Mouse (Mus musculus) thymus, adult 2 months (tissue): Measurements from ENCODE around the gene Arfgap3. TPM values are rescaled to one million over a fixed set of nuclear protein-coding genes. Genes with fewer than 3 reads are reported as not detected.
"Not testable (repeated sequence)": the region's sequence is repeated elsewhere in the genome, so short reads cannot be mapped to it uniquely, and the experiment has no call there.

Experiments
- DNase-seq: peaks from one replicate; pipeline ENCODE4 v3.0.0; 2021
- H3K27ac ChIP-seq: fragments of 200-500 bp; 2 replicates; pipeline ENCODE4 v1.5.1; 2012; ENCODE audit warnings: low read length, control low read depth; ENCODE audit not compliant: control insufficient read depth, insufficient read depth
- H3K27me3 ChIP-seq: fragments of 200-500 bp; 2 replicates; pipeline ENCODE4 v1.6.1; 2012; ENCODE audit warnings: mild to moderate bottlenecking, low read length, moderate library complexity, mixed read lengths; ENCODE audit not compliant: control insufficient read depth, insufficient read depth
- H3K36me3 ChIP-seq: fragments of 200-500 bp; 2 replicates; pipeline ENCODE4 v1.6.1; 2012; ENCODE audit warnings: mild to moderate bottlenecking, low read length, moderate library complexity; ENCODE audit not compliant: control insufficient read depth, insufficient read depth
- H3K4me1 ChIP-seq: fragments of 200-500 bp; replicated peaks from 2 replicates; pipeline ENCODE4 v1.6.1; 2012; ENCODE audit warnings: low read length; ENCODE audit not compliant: control insufficient read depth, insufficient read depth
- H3K4me3 ChIP-seq: fragments of 200-500 bp; 2 replicates; pipeline ENCODE4 v1.5.1; 2012; ENCODE audit warnings: mild to moderate bottlenecking, low read length, control low read depth, moderate library complexity; ENCODE audit not compliant: control insufficient read depth, insufficient read depth
- CTCF ChIP-seq: fragments of 200-500 bp; IDR thresholded peaks from 2 replicates; pipeline ENCODE4 v1.5.1; 2012; ENCODE audit warnings: mild to moderate bottlenecking, control low read depth, low read length, moderate library complexity, borderline replicate concordance; ENCODE audit not compliant: control insufficient read depth, poor library complexity, insufficient read depth; ENCODE audit errors: extremely low read depth
- POLR2A ChIP-seq: fragments of 200-500 bp; IDR thresholded peaks from 2 replicates; pipeline ENCODE4 v1.6.1; 2012; ENCODE audit warnings: mild to moderate bottlenecking, low read length, control low read depth, moderate library complexity; ENCODE audit not compliant: control insufficient read depth, poor library complexity, insufficient read depth; ENCODE audit errors: extremely low read depth
- WGBS: fragments of 180-500 bp; shearing (Covaris S2); methylation state at CpG from one replicate; pipeline ENCODE4 v1.1.7; 2018; 5-methylcytosine and 5-hydroxymethylcytosine counted together
- polyA plus RNA-seq: library from polyadenylated mRNA; depleted of rRNA; stranded (reverse); fragments of >200 nt; gene quantifications from 2 replicates; pipeline ENCODE4 v1.2.3, GENCODE M21; 2012

Arfgap3 gene
- polyA plus RNA-seq, 1 experiment = 23.0 TPM

- TF ChIP-seq POLR2A = no peak
- TF ChIP-seq CTCF = no peak
- no peaks in the 10 kb centered on the region for H3K4me1 ChIP-seq
- no peak overlapping the region for H3K4me3 ChIP-seq
- DNase-seq = no peak
- no peaks in the 10 kb centered on the region for H3K27me3 ChIP-seq
- no peaks in the 10 kb centered on the region for H3K36me3 ChIP-seq
- H3K27ac ChIP-seq = no peak overlapping the region
- WGBS = 95% methylated on average over 2 of the region's 2 CpGs
Measured at GRCm38 (mm10) chr15:83273017-83273416, 77.0 kb downstream of the Arfgap3 start.

DNA sequence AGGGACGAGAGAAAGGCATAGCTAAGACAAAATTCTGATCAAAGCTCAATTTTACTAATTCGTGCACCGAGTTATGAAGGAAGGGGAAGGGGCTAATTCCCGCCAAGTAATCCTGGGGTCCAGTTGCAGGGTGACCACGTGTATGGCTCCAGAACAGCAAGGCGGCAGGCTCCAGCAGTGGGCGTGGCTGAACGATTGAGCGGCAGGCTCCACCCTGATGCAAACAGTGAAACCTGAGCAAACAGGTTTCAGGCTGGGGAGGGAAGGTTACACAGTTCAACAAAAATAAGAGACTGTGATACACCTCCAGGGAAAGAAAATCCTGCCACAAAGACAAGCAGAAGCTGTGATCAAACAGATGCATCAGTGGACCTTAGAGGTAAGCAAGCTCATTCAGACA lies 78.8 kb downstream of the Arfgap3 start:
- DNase-seq, H3K4me1 ChIP-seq, H3K4me3 ChIP-seq, H3K27ac ChIP-seq, H3K36me3 ChIP-seq, H3K27me3 ChIP-seq: not testable (repeated sequence)
- WGBS = 64% methylated on average over 9 of the region's 9 CpGs

DNA sequence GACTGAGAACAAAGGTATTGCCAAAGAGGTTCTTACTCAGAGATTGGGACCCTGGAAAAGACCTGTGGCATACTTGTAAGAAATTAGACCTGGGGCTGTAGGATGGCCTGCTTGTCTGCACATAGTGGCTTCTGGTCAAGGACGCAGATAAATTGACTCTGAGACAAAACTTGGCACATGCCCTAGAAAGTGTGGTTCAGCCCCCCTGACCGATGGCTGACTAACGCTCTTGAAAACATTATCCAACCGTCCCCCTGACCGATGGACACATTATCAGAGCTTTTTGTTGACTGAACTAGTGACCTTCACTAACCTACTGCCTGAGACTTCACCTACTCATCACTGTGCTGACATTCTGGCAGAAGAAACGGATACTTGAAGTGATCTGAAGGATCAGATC lies 80.1 kb downstream of the Arfgap3 start:
- H3K27ac ChIP-seq, H3K4me3 ChIP-seq, H3K4me1 ChIP-seq, H3K27me3 ChIP-seq, DNase-seq, H3K36me3 ChIP-seq: not testable (repeated sequence)
- 93% methylated on average over 6 of the region's 6 CpGs for WGBS

DNA sequence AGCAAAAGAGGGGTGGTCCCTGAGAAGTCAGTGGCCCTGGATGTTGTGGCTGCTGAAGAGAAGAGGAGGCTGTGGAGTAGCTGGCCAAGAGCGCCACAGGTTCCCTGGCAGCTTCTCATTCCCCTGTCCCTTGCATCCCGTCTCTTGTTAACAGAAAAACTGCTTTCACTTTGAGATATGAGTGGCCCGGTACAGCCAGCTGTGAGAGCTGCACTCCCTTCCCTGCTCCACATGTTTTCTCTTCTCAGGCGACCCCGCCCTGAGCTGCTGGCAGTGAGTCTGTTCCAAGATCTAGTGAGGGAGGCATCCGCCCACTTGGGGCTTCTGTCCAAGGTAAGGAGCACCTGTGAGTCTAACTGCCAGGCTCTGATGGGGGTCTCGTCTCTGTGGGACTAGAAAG lies 81.6 kb downstream of the Arfgap3 start:
- H3K27ac ChIP-seq, H3K4me1 ChIP-seq, DNase-seq, H3K4me3 ChIP-seq, H3K36me3 ChIP-seq, H3K27me3 ChIP-seq: not testable (repeated sequence)
- WGBS = 55% methylated on average over 7 of the region's 7 CpGs

GRCm38 (mm10) chr15:83265269-83265668 lies 84.8 kb downstream of the Arfgap3 start:
- TF ChIP-seq POLR2A (no peak), CTCF (no peak)
- WGBS = 24% methylated on average over 1 of the region's 1 CpGs

DNA sequence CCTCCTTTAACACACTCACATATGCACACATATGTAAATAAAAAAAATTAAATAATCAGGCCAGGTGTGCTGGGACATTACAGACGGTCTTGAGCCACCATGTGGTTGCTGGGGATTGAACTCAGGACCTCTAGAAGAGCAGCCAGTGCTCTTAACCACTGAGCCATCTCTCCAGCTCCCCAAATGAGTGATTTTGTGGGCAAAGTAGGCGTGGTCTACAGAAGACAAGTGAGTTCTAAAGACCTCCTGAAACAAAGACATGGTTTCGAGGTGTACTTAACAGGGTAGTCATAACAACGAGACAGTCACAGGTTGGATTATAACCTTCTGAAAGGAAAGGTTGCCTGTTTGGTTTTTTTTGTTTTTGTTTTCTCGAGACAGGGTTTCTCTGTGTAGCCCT lies 86.6 kb downstream of the Arfgap3 start:
- no peak for TF ChIP-seq POLR2A
- TF ChIP-seq CTCF = no peak
- Histone ChIP-seq H3K4me3 (no peak overlapping the region), H3K36me3 (no peaks in the 10 kb centered on the region), H3K27ac (no peak overlapping the region), H3K27me3 (no peaks in the 10 kb centered on the region), H3K4me1 (no peaks in the 10 kb centered on the region)
- no peak for DNase-seq
- 76% methylated on average over 5 of the region's 5 CpGs for WGBS

More at GRCm38 (mm10) chr15:83265269-83265668, 84.8 kb downstream of the Arfgap3 start:
- no peak for DNase-seq
- H3K27ac ChIP-seq = no peak overlapping the region
- no peaks in the 10 kb centered on the region for H3K4me1 ChIP-seq
- H3K4me3 ChIP-seq = no peak overlapping the region
- no peaks in the 10 kb centered on the region for H3K36me3 ChIP-seq
- no peaks in the 10 kb centered on the region for H3K27me3 ChIP-seq

GRCm38 (mm10) chr15:83257906-83258305 lies 92.1 kb downstream of the Arfgap3 start:
- no peak overlapping the region for H3K4me3 ChIP-seq
- no peak for TF ChIP-seq POLR2A
- TF ChIP-seq CTCF = no peak
- WGBS = 47% methylated on average over 13 of the region's 13 CpGs
- no peaks in the 10 kb centered on the region for H3K36me3 ChIP-seq
- no peak overlapping the region for H3K27ac ChIP-seq
- H3K4me1 ChIP-seq = no peaks in the 10 kb centered on the region
- H3K27me3 ChIP-seq = no peaks in the 10 kb centered on the region
- no peak for DNase-seq

GRCm38 (mm10) chr15:83256491-83256890 lies 93.6 kb downstream of the Arfgap3 start:
- Histone ChIP-seq H3K4me1 (no peaks in the 10 kb centered on the region), H3K36me3 (no peaks in the 10 kb centered on the region), H3K27me3 (peaks cover 3% of the 10 kb centered on the region; the same call in 1 of the 2 replicates), H3K27ac (no peak overlapping the region), H3K4me3 (no peak overlapping the region)
- DNase-seq = no peak
- no peak for TF ChIP-seq POLR2A
- TF ChIP-seq CTCF = no peak
- 43% methylated on average over 4 of the region's 4 CpGs for WGBS
